23 mouse cellular contexts compared by ENCODE assay signal in genomic region chr10:17742581-17742980, GRCm38 (mm10). TPM values are rescaled to one million over a fixed set of nuclear protein-coding genes. Genes with fewer than 3 reads are reported as not detected.
DNase-seq lines count a peak whose midpoint lies in the region; ATAC-seq and TF ChIP-seq lines count a peak whose summit lies in the region.
"Had no signal": no experiment of that assay in that cellular context is flagged by ENCODE, and none has a peak within 500 bp of the region (broad histone marks: within the 10 kb centered on the region; RNA-seq: fewer than 3 reads in every experiment).

No protein-coding gene starts in this region.

- no peaks in the 10 kb centered on the region for H3K27me3 ChIP-seq in midbrain, embryonic 11.5 days (ENCODE audit: control insufficient read depth, insufficient read depth, low read length)
- H3K27me3 ChIP-seq in midbrain, embryonic 14.5 days (ENCODE audit: control insufficient read depth, insufficient read depth, low read length), result no peaks in the 10 kb centered on the region
- H3K27me3 ChIP-seq in intestine, postnatal 0 days (replicated peaks; ENCODE audit: control insufficient read depth, insufficient read depth, low read length), result no peaks in the 10 kb centered on the region
- H3K27me3 ChIP-seq: CH12.LX, Patski had no signal

- H3K9ac ChIP-seq in midbrain, embryonic 11.5 days (ENCODE audit: low read length), result no peak overlapping the region
- no peak overlapping the region for H3K9ac ChIP-seq in midbrain, embryonic 14.5 days (replicated peaks; ENCODE audit: low read length)
- H3K9ac ChIP-seq in intestine, postnatal 0 days (ENCODE audit: low read depth, low read length), result no peak overlapping the region

- no peaks in the 10 kb centered on the region for H3K36me3 ChIP-seq in midbrain, embryonic 11.5 days (ENCODE audit: control insufficient read depth, insufficient read depth, low read length)
- no peaks in the 10 kb centered on the region for H3K36me3 ChIP-seq in midbrain, embryonic 14.5 days (ENCODE audit: control insufficient read depth, insufficient read depth, low read length)
- H3K36me3 ChIP-seq in intestine, postnatal 0 days (ENCODE audit: control insufficient read depth, insufficient read depth), result no peaks in the 10 kb centered on the region
- H3K36me3 ChIP-seq: G1E had no signal

- TF ChIP-seq CTCF in intestine, postnatal 0 days (IDR thresholded peaks at IDR 0.05; ENCODE audit: low read depth), result no peak

- no peaks in the 10 kb centered on the region for H3K9me3 ChIP-seq in midbrain, embryonic 11.5 days (ENCODE audit: control insufficient read depth, low read length)
- no peaks in the 10 kb centered on the region for H3K9me3 ChIP-seq in midbrain, embryonic 14.5 days (ENCODE audit: control insufficient read depth, low read length)
- H3K9me3 ChIP-seq in intestine, postnatal 0 days (ENCODE audit: control insufficient read depth), result no peaks in the 10 kb centered on the region
- H3K9me3 ChIP-seq: G1E had no signal

- H3K4me2 ChIP-seq in midbrain, embryonic 11.5 days, result no peak overlapping the region
- H3K4me2 ChIP-seq in midbrain, embryonic 14.5 days (ENCODE audit: low read length), result no peak overlapping the region
- H3K4me2 ChIP-seq in intestine, postnatal 0 days (replicated peaks; ENCODE audit: low read depth), result no peak overlapping the region

- no peak for ATAC-seq in midbrain, embryonic 11.5 days (ENCODE audit: low FRiP score)
- no peak for ATAC-seq in midbrain, embryonic 14.5 days (ENCODE audit: low FRiP score, low TSS enrichment)
- peak; percentile 91 for ATAC-seq in granulocyte monocyte progenitor cell, adult 5-6 weeks (replicated peaks; ENCODE audit: poor library complexity, severe bottlenecking)
- peak; percentile 47 for ATAC-seq in megakaryocyte, adult 5-6 weeks (ENCODE audit: poor library complexity, severe bottlenecking)
- peak; percentile 44; the same call in 1 of the 2 replicates for ATAC-seq in megakaryocyte progenitor cell, adult 5-6 weeks (replicated peaks; ENCODE audit: poor library complexity)
- ATAC-seq in intestine, postnatal 0 days, result no peak
- ATAC-seq: activated CD4-positive, CD25-positive, alpha-beta regulatory T cell, adult 4 months; CD4-positive, CD25-positive, alpha-beta regulatory T cell, adult 4 months; Patski had no signal

- H3K4me1 ChIP-seq in midbrain, embryonic 11.5 days (ENCODE audit: control insufficient read depth, insufficient read depth, low read length), result no peaks in the 10 kb centered on the region
- no peaks in the 10 kb centered on the region for H3K4me1 ChIP-seq in midbrain, embryonic 14.5 days (ENCODE audit: control insufficient read depth, insufficient read depth, low read length)
- H3K4me1 ChIP-seq in intestine, postnatal 0 days (replicated peaks; ENCODE audit: control insufficient read depth, insufficient read depth, low read length), result no peaks in the 10 kb centered on the region

- WGBS in midbrain, embryonic 11.5 days, result 94% methylated on average over 2 of the region's 2 CpGs
- 99% methylated on average over 2 of the region's 2 CpGs for WGBS in midbrain, embryonic 14.5 days
- WGBS in intestine, postnatal 0 days, result 97% methylated on average over 2 of the region's 2 CpGs

- peak; percentile 6 for DNase-seq in midbrain, embryonic 11.5 days (ENCODE audit: low spot score, missing footprints)
- DNase-seq in midbrain, embryonic 14.5 days, result no peak
- no peak for DNase-seq in left cerebral cortex, adult 11 months (ENCODE audit: low spot score)
- no peak for DNase-seq in cerebellum, adult 18-20 months
- DNase-seq: adrenal gland, adult 2 months; adrenal gland, adult 8-10 months; adrenal gland, postnatal 10 days; adrenal gland, postnatal 14 days; adrenal gland, postnatal 25 days; adrenal gland, postnatal 36 days; B cell, adult 2 months; cerebellum, adult 11 months; cerebellum, adult 11-12 months had no signal

- H3K27ac ChIP-seq in midbrain, embryonic 11.5 days (ENCODE audit: low read depth, low read length), result no peak overlapping the region
- no peak overlapping the region for H3K27ac ChIP-seq in midbrain, embryonic 14.5 days (replicated peaks; ENCODE audit: low read depth, low read length)
- H3K27ac ChIP-seq in intestine, postnatal 0 days (ENCODE audit: low read depth, low read length), result no peak overlapping the region

- no peak overlapping the region for H3K4me3 ChIP-seq in midbrain, embryonic 11.5 days (ENCODE audit: low read depth, low read length)
- no peak overlapping the region for H3K4me3 ChIP-seq in midbrain, embryonic 14.5 days (replicated peaks; ENCODE audit: low read depth, low read length)
- no peak overlapping the region for H3K4me3 ChIP-seq in intestine, postnatal 0 days (ENCODE audit: low read depth, low read length)

RNA-seq across cellular contexts. Expression of gene Cited2, which starts 19.6 kb away (rescaled TPM):
- 90.4 and 95.8 TPM in 2 replicates for polyA plus RNA-seq in midbrain, embryonic 11.5 days (2014; fragmentation: Nextera tagmentation; extraction: Ambion mirVana)
- 71.2 and 71.7 TPM in 2 replicates for polyA plus RNA-seq in midbrain, embryonic 14.5 days (2014; fragmentation: Nextera tagmentation; extraction: Ambion mirVana)
- 96.5 and 128 TPM in 2 replicates for total RNA-seq in granulocyte monocyte progenitor cell, adult 5-6 weeks (2014; fragmentation: Nextera tagmentation)
- total RNA-seq in granulocyte monocyte progenitor cell, adult 5-6 weeks (2017), result 50.0 and 64.9 TPM in 2 replicates
- total RNA-seq in megakaryocyte, adult 5-6 weeks (2015), result 133 and 151 TPM in 2 replicates
- 55.1 and 85.7 TPM in 2 replicates for total RNA-seq in megakaryocyte, adult 5-6 weeks (2017)
- 195 and 231 TPM in 2 replicates for total RNA-seq in megakaryocyte progenitor cell, adult 5-6 weeks (2015)
- 49.9 and 57.5 TPM in 2 replicates for total RNA-seq in megakaryocyte progenitor cell, adult 5-6 weeks (2017)
- polyA plus RNA-seq in intestine, postnatal 0 days (2015; fragmentation: Nextera tagmentation; extraction: Ambion mirVana), result 41.8 and 47.0 TPM in 2 replicates

RNA-seq across cellular contexts. Expression of gene Txlnb, which starts 53.4 kb away (rescaled TPM):
- polyA plus RNA-seq in midbrain, embryonic 11.5 days (2014; fragmentation: Nextera tagmentation; extraction: Ambion mirVana), result 5.8 TPM in 2 replicates
- 1.1 and 2.3 TPM in 2 replicates for polyA plus RNA-seq in midbrain, embryonic 14.5 days (2014; fragmentation: Nextera tagmentation; extraction: Ambion mirVana)
- total RNA-seq in granulocyte monocyte progenitor cell, adult 5-6 weeks (2014; fragmentation: Nextera tagmentation), result 1.5 and 1.9 TPM in 2 replicates
- total RNA-seq in granulocyte monocyte progenitor cell, adult 5-6 weeks (2017), result 0.73 and 1.6 TPM in 2 replicates
- 0.02 and 0.30 TPM in 2 replicates for total RNA-seq in megakaryocyte, adult 5-6 weeks (2015)
- total RNA-seq in megakaryocyte, adult 5-6 weeks (2017), result 0.26 TPM in 1 of 2 replicates, not detected in the other
- total RNA-seq in megakaryocyte progenitor cell, adult 5-6 weeks (2015), result 0.32 and 0.44 TPM in 2 replicates
- total RNA-seq in megakaryocyte progenitor cell, adult 5-6 weeks (2017), result 0.37 and 0.64 TPM in 2 replicates
- polyA plus RNA-seq in intestine, postnatal 0 days (2015; fragmentation: Nextera tagmentation; extraction: Ambion mirVana), result 0.03 and 0.08 TPM in 2 replicates
- total RNA-seq: MEL had no signal
- polyA plus RNA-seq: G1E had no signal

Comparison
In these comparisons a context has a peak if more than half of its experiments do, and no peak if none do; other contexts are left out.
1. ATAC-seq: peak in granulocyte monocyte progenitor cell, adult 5-6 weeks (single experiment), megakaryocyte, adult 5-6 weeks (single experiment) and megakaryocyte progenitor cell, adult 5-6 weeks (single experiment); none in midbrain, embryonic 11.5 days (single experiment), midbrain, embryonic 14.5 days (single experiment) and intestine, postnatal 0 days (single experiment).